In genomic region chr1:193381597-193382404, GRCm38 (mm10) we compare ENCODE assay signal across 8 mouse cellular contexts. TPM values are rescaled to one million over a fixed set of nuclear protein-coding genes. Genes with fewer than 3 reads are reported as not detected.
DNase-seq lines count a peak whose midpoint lies in the region; ATAC-seq and TF ChIP-seq lines count a peak whose summit lies in the region.
"Had no signal": no experiment of that assay in that cellular context is flagged by ENCODE, and none has a peak within 500 bp of the region (broad histone marks: within the 10 kb centered on the region; RNA-seq: fewer than 3 reads in every experiment).

No protein-coding gene starts in this region.

- WGBS in lung, embryonic 16.5 days: 22% methylated on average over 11 of the region's 11 CpGs
- 36% methylated on average over 11 of the region's 11 CpGs for WGBS in lung, adult 2 months
- 25% methylated on average over 11 of the region's 11 CpGs for WGBS in forebrain, embryonic 16.5 days
- 25% methylated on average over 11 of the region's 11 CpGs for WGBS in liver, embryonic 14.5 days (ENCODE audit: insufficient replicate concordance)
- WGBS in stomach, postnatal 0 days: 22% methylated on average over 11 of the region's 11 CpGs
- 42% methylated on average over 11 of the region's 11 CpGs for WGBS in kidney, adult 2 months

- no peak for TF ChIP-seq EP300 in liver, embryonic 14.5 days (IDR thresholded peaks at IDR 0.05; ENCODE audit: low read depth)
- TF ChIP-seq EP300 in stomach, postnatal 0 days (optimal IDR thresholded peaks at IDR 0.05): no peak

- H3K9ac ChIP-seq in lung, embryonic 16.5 days (ENCODE audit: low read length): peak overlapping the region; percentile 72; the same call in 1 of the 2 replicates
- no peak overlapping the region for H3K9ac ChIP-seq in forebrain, embryonic 16.5 days (replicated peaks; ENCODE audit: low read depth, low read length)
- no peak overlapping the region for H3K9ac ChIP-seq in liver, embryonic 14.5 days (replicated peaks)
- no peak overlapping the region for H3K9ac ChIP-seq in stomach, postnatal 0 days (ENCODE audit: low read length)

- no peak overlapping the region for H3K27ac ChIP-seq in lung, embryonic 16.5 days (ENCODE audit: low read length)
- no peak overlapping the region for H3K27ac ChIP-seq in forebrain, embryonic 16.5 days (ENCODE audit: low read length)
- no peak overlapping the region for H3K27ac ChIP-seq in liver, embryonic 14.5 days
- H3K27ac ChIP-seq in stomach, postnatal 0 days (replicated peaks): 0 out of 2 replicates have a peak overlapping the region, but pooled peaks have one; percentile 30
- H3K27ac ChIP-seq in kidney, adult 2 months (ENCODE audit: insufficient read depth, low read depth, low read length): no peak overlapping the region

- TF ChIP-seq POLR2A in lung, adult 2 months (IDR thresholded peaks at IDR 0.05; ENCODE audit: borderline replicate concordance, extremely low read depth, low read depth, low read length): no peak
- no peak for TF ChIP-seq POLR2A in kidney, adult 2 months (IDR thresholded peaks at IDR 0.05; ENCODE audit: low read depth, low read length)

- no peaks in the 10 kb centered on the region for H3K27me3 ChIP-seq in lung, embryonic 16.5 days (ENCODE audit: control insufficient read depth, insufficient read depth, low read depth, low read length)
- no peaks in the 10 kb centered on the region for H3K27me3 ChIP-seq in forebrain, embryonic 16.5 days (replicated peaks; ENCODE audit: control insufficient read depth, insufficient read depth, low read length)
- no peaks in the 10 kb centered on the region for H3K27me3 ChIP-seq in liver, embryonic 14.5 days (ENCODE audit: control insufficient read depth, insufficient read depth, low read length)
- no peaks in the 10 kb centered on the region for H3K27me3 ChIP-seq in stomach, postnatal 0 days (ENCODE audit: control insufficient read depth, insufficient read depth, low read length)
- no peaks in the 10 kb centered on the region for H3K27me3 ChIP-seq in kidney, adult 2 months (replicated peaks; ENCODE audit: control insufficient read depth, insufficient read depth, low read length)

- no peaks in the 10 kb centered on the region for H3K36me3 ChIP-seq in lung, embryonic 16.5 days (ENCODE audit: control insufficient read depth, insufficient read depth, low read length)
- no peaks in the 10 kb centered on the region for H3K36me3 ChIP-seq in forebrain, embryonic 16.5 days (ENCODE audit: control insufficient read depth, insufficient read depth)
- no peaks in the 10 kb centered on the region for H3K36me3 ChIP-seq in liver, embryonic 14.5 days (replicated peaks; ENCODE audit: control insufficient read depth, insufficient read depth, low read depth)
- no peaks in the 10 kb centered on the region for H3K36me3 ChIP-seq in stomach, postnatal 0 days (ENCODE audit: control insufficient read depth, insufficient read depth, low read length)
- H3K36me3 ChIP-seq in kidney, adult 2 months (ENCODE audit: control insufficient read depth, insufficient read depth, low read length): no peaks in the 10 kb centered on the region

- no peaks in the 10 kb centered on the region for H3K9me3 ChIP-seq in lung, embryonic 16.5 days (ENCODE audit: control insufficient read depth, low read length)
- no peaks in the 10 kb centered on the region for H3K9me3 ChIP-seq in forebrain, embryonic 16.5 days (ENCODE audit: control insufficient read depth, low read length)
- H3K9me3 ChIP-seq in liver, embryonic 14.5 days (ENCODE audit: control insufficient read depth, low read length): no peaks in the 10 kb centered on the region
- no peaks in the 10 kb centered on the region for H3K9me3 ChIP-seq in stomach, postnatal 0 days (ENCODE audit: control insufficient read depth, low read length)

- peak overlapping the region; percentile 46 for H3K4me3 ChIP-seq in lung, embryonic 16.5 days (ENCODE audit: low read length)
- H3K4me3 ChIP-seq in lung, adult 2 months (replicated peaks; ENCODE audit: extremely low read depth, low read depth, low read length): no peak overlapping the region
- H3K4me3 ChIP-seq in forebrain, embryonic 16.5 days (replicated peaks; ENCODE audit: low read length): peak overlapping the region; percentile 19; the same call in 1 of the 2 replicates
- no peak overlapping the region; a peak in 1 of 4 replicates for H3K4me3 ChIP-seq in liver, embryonic 14.5 days (ENCODE audit: insufficient read depth in 1 of 2, low read depth in 2 of 2, low read length in 2 of 2)
- peak overlapping the region; percentile 27; the same call in 1 of the 2 replicates for H3K4me3 ChIP-seq in stomach, postnatal 0 days (ENCODE audit: low read depth, low read length)
- H3K4me3 ChIP-seq in kidney, adult 2 months (ENCODE audit: insufficient read depth, low read depth, low read length): no peak overlapping the region

- ATAC-seq in lung, embryonic 16.5 days (ENCODE audit: low read depth): peak; percentile 10; the same call in 1 of the 2 replicates
- ATAC-seq in forebrain, embryonic 16.5 days: no peak
- ATAC-seq in liver, embryonic 14.5 days (ENCODE audit: insufficient read depth): no peak
- ATAC-seq in stomach, postnatal 0 days (ENCODE audit: low FRiP score, low TSS enrichment): 0 out of 2 replicates have a peak, but pooled peaks have one; percentile 10

- TF ChIP-seq CTCF in lung, adult 2 months (IDR thresholded peaks at IDR 0.05; ENCODE audit: insufficient read depth, low read length): no peak
- TF ChIP-seq CTCF in liver, embryonic 14.5 days (IDR thresholded peaks at IDR 0.05; ENCODE audit: low read depth): no peak
- no peak for TF ChIP-seq CTCF in stomach, postnatal 0 days (IDR thresholded peaks at IDR 0.05; ENCODE audit: low read depth)
- TF ChIP-seq CTCF in kidney, adult 2 months (conservative IDR thresholded peaks at IDR 0.05; ENCODE audit: insufficient read depth, insufficient read length, low read depth, low read length): no peak

- DNase-seq in lung, adult 2 months: no peak
- DNase-seq in liver, embryonic 14.5 days (ENCODE audit: low read depth in 3 of 3, low spot score in 3 of 3): no peak
- no peak for DNase-seq in stomach, postnatal 0 days (ENCODE audit: low spot score)
- no peak for DNase-seq in urinary bladder, postnatal 10 days (ENCODE audit: low spot score)
- DNase-seq in kidney, adult 2 months: no peak
- DNase-seq: adrenal gland, postnatal 14 days had no signal

- peak overlapping the region; percentile 72 for H3K4me2 ChIP-seq in lung, embryonic 16.5 days (ENCODE audit: low read depth, low read length)
- peak overlapping the region; percentile 28 for H3K4me2 ChIP-seq in forebrain, embryonic 16.5 days (ENCODE audit: low read length)
- H3K4me2 ChIP-seq in liver, embryonic 14.5 days (ENCODE audit: low read depth): peak overlapping the region; percentile 63
- H3K4me2 ChIP-seq in stomach, postnatal 0 days (replicated peaks; ENCODE audit: low read depth): peak overlapping the region; percentile 51

- H3K4me1 ChIP-seq in lung, embryonic 16.5 days (replicated peaks; ENCODE audit: control insufficient read depth, insufficient read depth, low read length): peaks cover 19% of the 10 kb centered on the region
- H3K4me1 ChIP-seq in lung, adult 2 months (ENCODE audit: control insufficient read depth, insufficient read depth, low read length): 0 out of 2 replicates have a peak, but pooled peaks cover 2% of the 10 kb centered on the region
- H3K4me1 ChIP-seq in forebrain, embryonic 16.5 days (replicated peaks; ENCODE audit: control insufficient read depth, insufficient read depth, low read length): peaks cover 22% of the 10 kb centered on the region
- peaks cover 0 to 4% of the 10 kb centered on the region in 2 experiments; a peak in 3 of 4 replicates for H3K4me1 ChIP-seq in liver, embryonic 14.5 days (replicated peaks; ENCODE audit: control insufficient read depth in 2 of 2, insufficient read depth in 2 of 2, low read length in 1 of 2)
- peaks cover 7% of the 10 kb centered on the region; the same call in 1 of the 2 replicates for H3K4me1 ChIP-seq in stomach, postnatal 0 days (replicated peaks; ENCODE audit: control insufficient read depth, insufficient read depth)
- H3K4me1 ChIP-seq in kidney, adult 2 months (ENCODE audit: control insufficient read depth, insufficient read depth, low read length): 0 out of 2 replicates have a peak, but pooled peaks cover 2% of the 10 kb centered on the region

RNA-seq across cellular contexts. Expression of gene Camk1g, which starts 11.7 kb away (rescaled TPM):
- 43.2 and 45.0 TPM in 2 replicates for polyA plus RNA-seq in lung, embryonic 16.5 days (2015; fragmentation: Nextera tagmentation; extraction: Ambion mirVana)
- 0.15 and 0.26 TPM in 2 replicates for polyA plus RNA-seq in lung, adult 2 months (2012; rRNA removed)
- polyA plus RNA-seq in forebrain, embryonic 16.5 days (2015; fragmentation: Nextera tagmentation; extraction: Ambion mirVana): 49.9 and 51.9 TPM in 2 replicates
- 0.15 and 0.19 TPM in 2 replicates for polyA plus RNA-seq in liver, embryonic 14.5 days (2012; rRNA removed)
- 0.06 and 0.23 TPM in 2 replicates for polyA plus RNA-seq in liver, embryonic 14.5 days (2014; fragmentation: Nextera tagmentation; extraction: Ambion mirVana)
- 1.5 and 1.6 TPM in 2 replicates for polyA plus RNA-seq in stomach, postnatal 0 days (2015; fragmentation: Nextera tagmentation; extraction: Ambion mirVana)
- 8.2 and 9.0 TPM in 2 replicates for polyA plus RNA-seq in kidney, adult 2 months (2012; rRNA removed)

Comparison
In these comparisons a context has a peak if more than half of its experiments do, and no peak if none do; other contexts are left out.
1. H3K4me3 ChIP-seq: peak in lung, embryonic 16.5 days (single experiment), forebrain, embryonic 16.5 days (single experiment) and stomach, postnatal 0 days (single experiment); none in lung, adult 2 months (single experiment), liver, embryonic 14.5 days (0 of 2) and kidney, adult 2 months (single experiment).
2. ATAC-seq: peak in lung, embryonic 16.5 days (single experiment) and stomach, postnatal 0 days (single experiment); none in forebrain, embryonic 16.5 days (single experiment) and liver, embryonic 14.5 days (single experiment).
3. Peak in every context shown above with its lines, with median percentiles within 50 percentile points of each other: H3K4me2 ChIP-seq.